Mouse (Mus musculus) intestine, postnatal 0 days (tissue): ENCODE measurements around the gene Cmss1. TPM values are rescaled to one million over a fixed set of nuclear protein-coding genes. Genes with fewer than 3 reads are reported as not detected.

Source experiments
- ATAC-seq: fragments of 200-750 bp; cut with Nextera tagmentation; 2 replicates; pipeline ENCODE4 v1.8.0; 2017; ENCODE audit warnings: mild to moderate bottlenecking, moderate TSS enrichment, moderate library complexity
- H3K27ac ChIP-seq: fragments of 300-500 bp; sonication (generic); 2 replicates; pipeline ENCODE4 v1.5.1; 2014; ENCODE audit warnings: mild to moderate bottlenecking, low read depth, low read length, moderate library complexity
- H3K27me3 ChIP-seq: fragments of 300-500 bp; sonication (generic); replicated peaks from 2 replicates; pipeline ENCODE4 v1.6.1; 2014; ENCODE audit warnings: low read length, mixed read lengths; ENCODE audit not compliant: control insufficient read depth, insufficient read depth
- H3K36me3 ChIP-seq: fragments of 300-500 bp; sonication (generic); 2 replicates; pipeline ENCODE4 v1.6.1; 2014; ENCODE audit warnings: mild to moderate bottlenecking, moderate library complexity; ENCODE audit not compliant: control insufficient read depth, insufficient read depth
- H3K4me1 ChIP-seq: fragments of 300-500 bp; sonication (generic); replicated peaks from 2 replicates; pipeline ENCODE4 v1.6.1; 2014; ENCODE audit warnings: antibody characterized with exemption, low read length, mixed read lengths; ENCODE audit not compliant: control insufficient read depth, insufficient read depth
- H3K4me2 ChIP-seq: fragments of 300-500 bp; sonication (generic); replicated peaks from 2 replicates; pipeline ENCODE4 v1.6.1; 2014; ENCODE audit warnings: low read depth, mild to moderate bottlenecking, moderate library complexity
- H3K4me3 ChIP-seq: fragments of 300-500 bp; sonication (generic); 2 replicates; pipeline ENCODE4 v1.5.1; 2014; ENCODE audit warnings: low read depth, low read length
- H3K9ac ChIP-seq: fragments of 300-500 bp; sonication (generic); 2 replicates; pipeline ENCODE4 v1.6.1; 2014; ENCODE audit warnings: mild to moderate bottlenecking, low read depth, low read length
- H3K9me3 ChIP-seq: fragments of 300-500 bp; sonication (generic); 2 replicates; pipeline ENCODE4 v1.6.1; 2016; ENCODE audit warnings: mixed run types; ENCODE audit not compliant: control insufficient read depth
- CTCF ChIP-seq: sonication (generic); IDR thresholded peaks from 2 replicates; pipeline ENCODE4 v1.5.1; 2016; ENCODE audit warnings: low read depth, mild to moderate bottlenecking, control low read depth, antibody characterized with exemption, moderate library complexity
- WGBS: fragments of 180-500 bp; shearing (Covaris S2); extraction: QIAGEN DNeasy Blood & Tissue Kit; methylation state at CpG from one replicate; pipeline ENCODE4 v1.1.7; 2014; 5-methylcytosine and 5-hydroxymethylcytosine counted together
- polyA plus RNA-seq: library from polyadenylated mRNA; unstranded; fragments of >200 nt; fragmentation: Nextera tagmentation; extraction: Ambion mirVana; gene quantifications from 2 replicates; pipeline ENCODE4 v1.2.1, GENCODE M21; 2015

The Cmss1 gene
- polyA plus RNA-seq = 19.1 and 19.9 TPM in 2 replicates

GRCm38 (mm10) chr16:57606444-57607227 lies at the start of gene Cmss1:
Gene Cmss1, minus strand, starts transcription at chr16:57606864.
- H3K27ac ChIP-seq = 0 out of 2 replicates have a peak within 1 kb of the TSS, but pooled peaks have one; percentile 15
- no peaks in the 10 kb centered on the region for H3K9me3 ChIP-seq
- ATAC-seq = peak; percentile 93
- no peaks in the 10 kb centered on the region for H3K27me3 ChIP-seq
- H3K4me3 ChIP-seq = peak within 1 kb of the TSS; percentile 95
- H3K36me3 ChIP-seq = no peaks in the 10 kb centered on the region
- TF ChIP-seq CTCF = no peak
- under 1% methylated on average over 64 of the region's 64 CpGs for WGBS
- peak within 1 kb of the TSS; percentile 71 for H3K9ac ChIP-seq
- H3K4me1 ChIP-seq = 0 out of 2 replicates have a peak, but pooled peaks cover 5% of the 10 kb centered on the region
- H3K4me2 ChIP-seq = peak within 1 kb of the TSS; percentile 92

GRCm38 (mm10) chr16:57649888-57650287 lies 43.2 kb upstream of the Cmss1 start:
- TF ChIP-seq CTCF = no peak
- WGBS = 13% methylated on average over 2 of the region's 2 CpGs

GRCm38 (mm10) chr16:57641346-57641885 lies 34.8 kb upstream of the Cmss1 start:
- H3K27me3 ChIP-seq = no peaks in the 10 kb centered on the region
- H3K27ac ChIP-seq = no peak overlapping the region
- no peak overlapping the region for H3K4me3 ChIP-seq
- H3K4me2 ChIP-seq = no peak overlapping the region
- no peaks in the 10 kb centered on the region for H3K4me1 ChIP-seq
- 77% methylated on average over 10 of the region's 10 CpGs for WGBS
- no peak overlapping the region for H3K9ac ChIP-seq
- no peak for TF ChIP-seq CTCF
- H3K36me3 ChIP-seq = no peaks in the 10 kb centered on the region
- no peak for ATAC-seq
- H3K9me3 ChIP-seq = no peaks in the 10 kb centered on the region

More at GRCm38 (mm10) chr16:57649888-57650287, 43.2 kb upstream of the Cmss1 start:
- Histone ChIP-seq H3K9me3 (no peaks in the 10 kb centered on the region), H3K27ac (no peak overlapping the region), H3K36me3 (no peaks in the 10 kb centered on the region), H3K4me1 (no peaks in the 10 kb centered on the region), H3K9ac (no peak overlapping the region), H3K4me2 (no peak overlapping the region), H3K4me3 (no peak overlapping the region), H3K27me3 (no peaks in the 10 kb centered on the region)
- no peak for ATAC-seq

GRCm38 (mm10) chr16:57634766-57635165 lies 28.1 kb upstream of the Cmss1 start:
- WGBS = 32% methylated on average over 5 of the region's 5 CpGs
- ATAC-seq = no peak
- no peak overlapping the region for H3K4me3 ChIP-seq
- H3K4me2 ChIP-seq = no peak overlapping the region
- H3K9me3 ChIP-seq = no peaks in the 10 kb centered on the region
- no peak for TF ChIP-seq CTCF
- no peaks in the 10 kb centered on the region for H3K27me3 ChIP-seq
- no peaks in the 10 kb centered on the region for H3K4me1 ChIP-seq
- H3K36me3 ChIP-seq = no peaks in the 10 kb centered on the region
- no peak overlapping the region for H3K9ac ChIP-seq
- H3K27ac ChIP-seq = no peak overlapping the region

GRCm38 (mm10) chr16:57634191-57634590 lies 27.5 kb upstream of the Cmss1 start:
- WGBS = 10% methylated on average over 6 of the region's 6 CpGs
- Histone ChIP-seq H3K9me3 (no peaks in the 10 kb centered on the region), H3K4me2 (no peak overlapping the region), H3K4me1 (no peaks in the 10 kb centered on the region), H3K27ac (no peak overlapping the region), H3K36me3 (no peaks in the 10 kb centered on the region), H3K9ac (no peak overlapping the region), H3K27me3 (no peaks in the 10 kb centered on the region), H3K4me3 (no peak overlapping the region)
- TF ChIP-seq CTCF = peak; percentile 90
- ATAC-seq = no peak

- TF ChIP-seq CTCF = peak; percentile 83
- no peaks in the 10 kb centered on the region for H3K36me3 ChIP-seq
- H3K9ac ChIP-seq = no peak overlapping the region
- H3K9me3 ChIP-seq = no peaks in the 10 kb centered on the region
- no peaks in the 10 kb centered on the region for H3K27me3 ChIP-seq
- 3% methylated on average over 1 of the region's 1 CpGs for WGBS
- no peak for ATAC-seq
- H3K4me3 ChIP-seq = no peak overlapping the region
- no peak overlapping the region for H3K4me2 ChIP-seq
- 0 out of 2 replicates have a peak, but pooled peaks cover 5% of the 10 kb centered on the region for H3K4me1 ChIP-seq
- no peak overlapping the region for H3K27ac ChIP-seq
Observed at GRCm38 (mm10) chr16:57611768-57612167, 5.1 kb upstream of the Cmss1 start.
